Mouse (Mus musculus) ES-Bruce4 (cell line): ENCODE measurements around the gene H2-DMa. TPM values are rescaled to one million over a fixed set of nuclear protein-coding genes. Genes with fewer than 3 reads are reported as not detected.
A peak's percentile ranks its signal among the peaks of the same experiment; 100 is the strongest.

Source experiments
- H3K27ac ChIP-seq: 2 replicates; pipeline ENCODE4 v1.5.1; 2012; ENCODE audit warnings: low read length, inconsistent platforms; ENCODE audit not compliant: insufficient read depth
- H3K27me3 ChIP-seq: 2 replicates; pipeline ENCODE4 v1.6.1; 2012; ENCODE audit warnings: mild to moderate bottlenecking, low read length, inconsistent platforms; ENCODE audit not compliant: control insufficient read depth, poor library complexity, insufficient read depth, severe bottlenecking
- H3K36me3 ChIP-seq: 2 replicates; pipeline ENCODE4 v1.6.1; 2012; ENCODE audit warnings: inconsistent platforms, mild to moderate bottlenecking, low read length, moderate library complexity; ENCODE audit not compliant: control insufficient read depth, poor library complexity, insufficient read depth, severe bottlenecking
- H3K4me1 ChIP-seq: one replicate; pipeline ENCODE4 v1.8.1; 2011; ENCODE audit warnings: low read length; ENCODE audit not compliant: control insufficient read depth, insufficient read depth
- H3K4me3 ChIP-seq: 2 replicates; pipeline ENCODE4 v1.5.1; 2011; ENCODE audit warnings: low read depth, mild to moderate bottlenecking, low read length
- H3K9ac ChIP-seq: 2 replicates; pipeline ENCODE4 v1.6.1; 2012; ENCODE audit warnings: low read depth, mild to moderate bottlenecking, inconsistent platforms; ENCODE audit not compliant: poor library complexity, severe bottlenecking
- H3K9me3 ChIP-seq: replicated peaks from 2 replicates; pipeline ENCODE4 v1.6.1; 2012; ENCODE audit warnings: mild to moderate bottlenecking, low read length, inconsistent platforms; ENCODE audit not compliant: control insufficient read depth, poor library complexity, insufficient read depth, severe bottlenecking
- CTCF ChIP-seq: IDR thresholded peaks from one replicate; pipeline ENCODE4 v1.8.1; 2011; ENCODE audit warnings: low read depth, low read length
- EP300 ChIP-seq: IDR thresholded peaks from 2 replicates; pipeline ENCODE4 v1.6.1; 2011; ENCODE audit warnings: low read depth, low read length; ENCODE audit not compliant: insufficient read depth
- POLR2A ChIP-seq: IDR thresholded peaks from one replicate; pipeline ENCODE4 v1.8.1; 2011; ENCODE audit warnings: low read length; ENCODE audit not compliant: insufficient read depth
- polyA plus RNA-seq: library from polyadenylated mRNA; stranded (reverse); fragments of >200 nt; gene quantifications from 2 replicates; pipeline ENCODE4 v1.2.4, GENCODE M21; 2011; ENCODE audit warnings: low read depth; ENCODE audit not compliant: missing spikeins, insufficient read depth, insufficient read length

The H2-DMa gene
- polyA plus RNA-seq, 1 experiment: 5.9 TPM

- Histone ChIP-seq H3K9me3 (no peaks in the 10 kb centered on the region), H3K9ac (no peak overlapping the region), H3K27ac (no peak overlapping the region), H3K36me3 (no peaks in the 10 kb centered on the region), H3K4me3 (no peak overlapping the region), H3K4me1 (peaks cover 2% of the 10 kb centered on the region), H3K27me3 (no peaks in the 10 kb centered on the region)
- no peak for TF ChIP-seq CTCF
- no peak for TF ChIP-seq EP300
- no peak for TF ChIP-seq POLR2A
Measured at GRCm38 (mm10) chr17:34130073-34130947, 11.0 kb downstream of the H2-DMa start.

- TF ChIP-seq CTCF (no peak), EP300 (no peak)
- Histone ChIP-seq H3K4me3 (no peak overlapping the region), H3K27me3 (no peaks in the 10 kb centered on the region), H3K27ac (no peak overlapping the region), H3K9me3 (no peaks in the 10 kb centered on the region), H3K4me1 (no peaks in the 10 kb centered on the region), H3K9ac (no peak overlapping the region), H3K36me3 (no peaks in the 10 kb centered on the region)
Measured at GRCm38 (mm10) chr17:34131911-34132310, 12.6 kb downstream of the H2-DMa start.

GRCm38 (mm10) chr17:34133289-34133688 lies 13.9 kb downstream of the H2-DMa start:
- no peak overlapping the region for H3K4me3 ChIP-seq
- no peaks in the 10 kb centered on the region for H3K27me3 ChIP-seq
- no peaks in the 10 kb centered on the region for H3K4me1 ChIP-seq
- no peaks in the 10 kb centered on the region for H3K36me3 ChIP-seq
- H3K9ac ChIP-seq: no peak overlapping the region
- no peak overlapping the region for H3K27ac ChIP-seq
- no peaks in the 10 kb centered on the region for H3K9me3 ChIP-seq
- TF ChIP-seq EP300: no peak
- TF ChIP-seq POLR2A: no peak

- H3K9me3 ChIP-seq: no peaks in the 10 kb centered on the region
- no peak overlapping the region for H3K9ac ChIP-seq
- no peak overlapping the region for H3K27ac ChIP-seq
- H3K4me3 ChIP-seq: no peak overlapping the region
- no peaks in the 10 kb centered on the region for H3K27me3 ChIP-seq
- no peaks in the 10 kb centered on the region for H3K36me3 ChIP-seq
- TF ChIP-seq POLR2A (no peak), EP300 (no peak), CTCF (no peak)
- H3K4me1 ChIP-seq: no peaks in the 10 kb centered on the region
Measured at GRCm38 (mm10) chr17:34134451-34134850, 15.1 kb downstream of the H2-DMa start.

- no peaks in the 10 kb centered on the region for H3K27me3 ChIP-seq
- no peaks in the 10 kb centered on the region for H3K9me3 ChIP-seq
- H3K4me1 ChIP-seq: no peaks in the 10 kb centered on the region
- H3K9ac ChIP-seq: peak overlapping the region; percentile 4; the same call in 1 of the 2 replicates
- no peak overlapping the region for H3K27ac ChIP-seq
- TF ChIP-seq POLR2A (no peak), EP300 (no peak), CTCF (peak; percentile 98)
- peak overlapping the region; percentile 72 for H3K4me3 ChIP-seq
- H3K36me3 ChIP-seq: no peaks in the 10 kb centered on the region
Measured at GRCm38 (mm10) chr17:34135297-34136224, 16.2 kb downstream of the H2-DMa start.

GRCm38 (mm10) chr17:34137601-34138000 lies 18.3 kb downstream of the H2-DMa start:
- Histone ChIP-seq H3K36me3 (no peaks in the 10 kb centered on the region), H3K9me3 (no peaks in the 10 kb centered on the region), H3K27ac (no peak overlapping the region), H3K4me3 (no peak overlapping the region), H3K27me3 (no peaks in the 10 kb centered on the region), H3K4me1 (no peaks in the 10 kb centered on the region), H3K9ac (no peak overlapping the region)
- TF ChIP-seq CTCF (no peak), POLR2A (no peak), EP300 (no peak)
